Mouse (Mus musculus) mesoderm, embryonic 11.5 days (tissue): ENCODE measurements around the gene Nt5e.

Source experiments
- DNase-seq: peaks from one replicate; pipeline ENCODE4 v3.0.0-alpha.2; 2012; ENCODE audit warnings: low read depth, low spot score

Gene Nt5e

GRCm38 (mm10) chr9:88380542-88380941 lies 53.5 kb downstream of the Nt5e start:
- DNase-seq: no peak

- no peak for DNase-seq
Measured at GRCm38 (mm10) chr9:88388826-88389225, 61.8 kb downstream of the Nt5e start.

- DNase-seq: no peak
Measured at GRCm38 (mm10) chr9:88394852-88395251, 67.9 kb downstream of the Nt5e start.

- DNase-seq: no peak
Measured at GRCm38 (mm10) chr9:88398461-88398860, 71.5 kb downstream of the Nt5e start.

- peak; percentile 30 for DNase-seq
Measured at GRCm38 (mm10) chr9:88404088-88404487, 77.1 kb downstream of the Nt5e start.

GRCm38 (mm10) chr9:88404515-88404914 lies 77.5 kb downstream of the Nt5e start:
- DNase-seq: no peak

GRCm38 (mm10) chr9:88409978-88410377 lies 83.0 kb downstream of the Nt5e start:
- no peak for DNase-seq

- DNase-seq: no peak
Measured at GRCm38 (mm10) chr9:88416752-88417151, 89.8 kb downstream of the Nt5e start.
